Mouse (Mus musculus): ENCODE data around the gene Ephb1.

GRCm38 (mm10) chr9:102380235-102380634, 25.7 kb upstream of the Ephb1 start:
- TF ChIP-seq MEF2A (IDR thresholded peaks at IDR 0.05; ENCODE audit: borderline replicate concordance, low read depth, low read length) (no peak), USF1 (IDR thresholded peaks at IDR 0.05; ENCODE audit: low read depth, low read length) (no peak)

Measured in CH12.LX (cell line).